In the genomic region with DNA sequence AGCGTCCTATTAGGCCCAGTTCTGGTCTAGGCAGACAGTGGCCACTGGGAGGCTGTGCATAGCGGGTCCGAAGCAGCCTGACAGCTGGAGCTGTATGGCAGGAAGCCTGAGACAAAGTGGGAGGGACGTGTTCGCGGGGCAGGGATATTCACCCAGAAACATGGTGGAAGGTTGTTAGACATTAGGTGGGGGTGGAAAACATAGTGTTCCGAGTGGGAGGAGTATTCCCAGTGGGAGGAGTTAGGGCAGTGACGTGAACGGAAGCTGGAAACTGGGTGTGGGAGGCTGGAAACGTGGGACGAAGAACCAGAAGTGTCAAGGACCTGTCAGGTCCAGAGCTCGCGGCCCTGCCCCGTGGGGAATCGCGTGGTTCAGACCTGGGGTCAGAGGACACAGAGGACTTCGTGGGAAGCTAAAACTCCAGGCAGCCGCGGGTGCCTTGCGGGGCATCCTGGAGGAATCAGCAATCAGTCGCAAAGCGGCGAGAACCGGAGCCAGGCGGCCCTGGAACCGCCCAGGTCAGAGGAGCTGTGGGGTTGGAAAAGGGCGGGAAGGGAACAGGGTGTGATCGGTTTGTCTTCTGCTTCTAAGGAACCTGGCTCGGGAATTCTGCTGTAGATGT, we compare ENCODE assay signal across 8 mouse cellular contexts. TPM values are rescaled to one million over a fixed set of nuclear protein-coding genes. Genes with fewer than 3 reads are reported as not detected.
DNase-seq lines count a peak whose midpoint lies in the region; ATAC-seq and TF ChIP-seq lines count a peak whose summit lies in the region.

Gene Zfp948 (plus strand): TSS at position 281 of the 622 bp plus-strand sequence.

- peak; percentile 47; the same call in 1 of the 2 replicates for TF ChIP-seq POLR2A in cortical plate, adult 2 months (IDR thresholded peaks at IDR 0.05; ENCODE audit: extremely low read depth, insufficient read depth, low read length)

- no peak for TF ChIP-seq CTCF in cortical plate, adult 2 months (IDR thresholded peaks at IDR 0.05; ENCODE audit: extremely low read depth, insufficient read depth, low read length)
- TF ChIP-seq CTCF in gastrocnemius, adult 2 months (IDR thresholded peaks at IDR 0.05): no peak

- intact Hi-C loops in gastrocnemius, adult 2 months (cut with DNase I): loop anchor here (2.0 to 10.0 kb wide), 2 partner anchors 34 to 622 kb away; partner anchors contain the start of gene Ppp2r1a

- under 1% methylated on average over 29 of the region's 29 CpGs for WGBS in hindbrain, embryonic 16.5 days

- ATAC-seq in hindbrain, embryonic 16.5 days: peak; percentile 96

- peaks cover 3% of the 10 kb centered on the region for H3K4me1 ChIP-seq in cortical plate, adult 2 months (ENCODE audit: control insufficient read depth, insufficient read depth, low read length)
- H3K4me1 ChIP-seq in hindbrain, embryonic 16.5 days (ENCODE audit: control insufficient read depth, insufficient read depth, low read depth, low read length): peaks cover 12% of the 10 kb centered on the region

- H3K4me3 ChIP-seq in cortical plate, adult 2 months (ENCODE audit: insufficient read depth, low read length): peak within 1 kb of the TSS; percentile 68
- peak within 1 kb of the TSS; percentile 80 for H3K4me3 ChIP-seq in gastrocnemius, adult 2 months
- H3K4me3 ChIP-seq in hindbrain, embryonic 16.5 days (ENCODE audit: low read length): peak within 1 kb of the TSS; percentile 58

- peak within 1 kb of the TSS; percentile 71 for H3K4me2 ChIP-seq in hindbrain, embryonic 16.5 days (ENCODE audit: low read length)

- H3K27me3 ChIP-seq in hindbrain, embryonic 16.5 days (replicated peaks; ENCODE audit: control insufficient read depth, insufficient read depth, low read length): no peaks in the 10 kb centered on the region

- peak within 1 kb of the TSS; percentile 87 for H3K27ac ChIP-seq in cortical plate, adult 2 months (ENCODE audit: insufficient read depth, low read length)
- peak within 1 kb of the TSS; percentile 95 for H3K27ac ChIP-seq in gastrocnemius, adult 2 months
- peak within 1 kb of the TSS; percentile 92 for H3K27ac ChIP-seq in hindbrain, embryonic 16.5 days (ENCODE audit: low read depth, low read length)

- no peaks in the 10 kb centered on the region for H3K36me3 ChIP-seq in hindbrain, embryonic 16.5 days (ENCODE audit: control insufficient read depth, insufficient read depth, low read length)

- no peaks in the 10 kb centered on the region for H3K9me3 ChIP-seq in hindbrain, embryonic 16.5 days (ENCODE audit: control insufficient read depth, low read length)

- H3K9ac ChIP-seq in hindbrain, embryonic 16.5 days (ENCODE audit: low read depth, low read length): peak within 1 kb of the TSS; percentile 78

- DNase-seq in adipocyte (ENCODE audit: low spot score): peak; percentile 99
- DNase-seq in gastrocnemius, adult 2 months: peak; percentile 85
- DNase-seq in left cerebral cortex, adult 18-20 months (ENCODE audit: low spot score in 2 of 2): peak; percentile 77 to 81
- peak; percentile 90 for DNase-seq in lung, postnatal 4 days
- DNase-seq in retina, postnatal 7 days (ENCODE audit: low read depth, low spot score): peak; percentile 71
- DNase-seq in urinary bladder, adult 18-20 months (ENCODE audit: low spot score in 2 of 2): peak; percentile 67 to 76

RNA-seq across cellular contexts. Expression of gene Zfp948, which starts in this region (rescaled TPM):
- polyA plus RNA-seq in cortical plate, adult 2 months (2012; rRNA removed): 9.8 and 11.2 TPM in 2 replicates
- total RNA-seq in gastrocnemius, adult 2 months (2021): 1 to 10 TPM; 1.6 to 3.8 TPM
- polyA plus RNA-seq in hindbrain, embryonic 16.5 days (2015; fragmentation: Nextera tagmentation; extraction: Ambion mirVana): 19.2 and 20.3 TPM in 2 replicates
- 10 to 100 TPM; 12.6 to 13.0 TPM for total RNA-seq in left cerebral cortex, adult 18-20 months (2021)

Comparison
In these comparisons a context has a peak if more than half of its experiments do, and no peak if none do; other contexts are left out.
1. Peak in every context shown above with its lines: DNase-seq, ATAC-seq, H3K4me3 ChIP-seq and H3K27ac ChIP-seq.